Mouse (Mus musculus) neural tube, embryonic 14.5 days (tissue): ENCODE measurements at regions not wholly inside any gene's neighbourhood (a gene's known extent, or its start where the extent isn't known, plus 50 kb on each side); places are given as distances from the start of the nearest gene placed in this dataset.

Experiments used
- ATAC-seq: fragments of 200-750 bp; cut with Nextera tagmentation; 2 replicates; pipeline ENCODE4 v1.8.0; 2017; ENCODE audit warnings: low read depth, mild to moderate bottlenecking, moderate TSS enrichment, moderate library complexity
- H3K27ac ChIP-seq: fragments of 300-500 bp; sonication (generic); 2 replicates; pipeline ENCODE4 v1.5.1; 2014; ENCODE audit warnings: low read depth, mild to moderate bottlenecking, control low read depth, low read length, moderate library complexity, mixed read lengths
- H3K27me3 ChIP-seq: fragments of 300-500 bp; sonication (generic); 2 replicates; pipeline ENCODE4 v1.6.1; 2014; ENCODE audit warnings: low read length; ENCODE audit not compliant: control insufficient read depth, insufficient read depth
- H3K36me3 ChIP-seq: fragments of 300-500 bp; sonication (generic); 2 replicates; pipeline ENCODE4 v1.6.1; 2014; ENCODE audit warnings: low read length, mixed read lengths; ENCODE audit not compliant: control insufficient read depth, insufficient read depth
- H3K4me1 ChIP-seq: fragments of 300-500 bp; sonication (generic); 2 replicates; pipeline ENCODE4 v1.6.1; 2014; ENCODE audit warnings: low read length; ENCODE audit not compliant: control insufficient read depth, insufficient read depth
- H3K4me2 ChIP-seq: fragments of 300-500 bp; sonication (generic); 2 replicates; pipeline ENCODE4 v1.6.1; 2014; ENCODE audit warnings: mild to moderate bottlenecking, low read depth, low read length, control low read depth
- H3K4me3 ChIP-seq: fragments of 300-500 bp; sonication (generic); 2 replicates; pipeline ENCODE4 v1.5.1; 2014; ENCODE audit warnings: low read depth, low read length, control low read depth, mixed read lengths
- H3K9ac ChIP-seq: fragments of 300-500 bp; sonication (generic); replicated peaks from 2 replicates; pipeline ENCODE4 v1.6.1; 2014; ENCODE audit warnings: low read depth, mild to moderate bottlenecking, control low read depth, low read length, mixed read lengths
- H3K9me3 ChIP-seq: fragments of 300-500 bp; sonication (generic); 2 replicates; pipeline ENCODE4 v1.6.1; 2016; ENCODE audit warnings: low read length; ENCODE audit not compliant: control insufficient read depth
- WGBS: fragments of 180-500 bp; shearing (Covaris S2); extraction: QIAGEN DNeasy Blood & Tissue Kit; methylation state at CpG from one replicate; pipeline ENCODE4 v1.1.7; 2014; 5-methylcytosine and 5-hydroxymethylcytosine counted together

DNA sequence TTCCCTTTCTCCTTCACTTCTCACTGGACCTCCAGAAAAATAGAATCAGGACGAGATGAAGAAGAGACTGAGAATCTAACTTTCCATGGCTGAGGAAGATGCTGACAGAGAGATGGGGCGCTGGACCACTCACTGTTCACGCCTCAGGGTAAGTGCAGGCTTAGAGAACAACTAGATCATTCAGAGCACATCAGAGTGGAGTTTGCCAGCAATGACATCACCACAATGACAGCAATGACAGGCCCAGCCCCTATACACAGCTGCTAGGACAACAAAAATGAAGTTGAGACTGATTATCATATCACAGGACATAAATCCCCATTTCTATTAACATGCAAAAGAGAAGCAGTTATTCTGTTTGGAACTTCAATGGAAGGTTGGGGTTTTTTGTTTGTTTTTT is 350.4 kb upstream of the 5930422O12Rik start:
- Histone ChIP-seq H3K4me1 (peaks cover 3% of the 10 kb centered on the region; the same call in 1 of the 2 replicates), H3K4me2 (no peak overlapping the region), H3K9me3 (no peaks in the 10 kb centered on the region), H3K4me3 (no peak overlapping the region), H3K27ac (no peak overlapping the region), H3K27me3 (no peaks in the 10 kb centered on the region), H3K9ac (no peak overlapping the region), H3K36me3 (no peaks in the 10 kb centered on the region)
- no peak for ATAC-seq
- WGBS: 73% methylated on average over 3 of the region's 3 CpGs

DNA sequence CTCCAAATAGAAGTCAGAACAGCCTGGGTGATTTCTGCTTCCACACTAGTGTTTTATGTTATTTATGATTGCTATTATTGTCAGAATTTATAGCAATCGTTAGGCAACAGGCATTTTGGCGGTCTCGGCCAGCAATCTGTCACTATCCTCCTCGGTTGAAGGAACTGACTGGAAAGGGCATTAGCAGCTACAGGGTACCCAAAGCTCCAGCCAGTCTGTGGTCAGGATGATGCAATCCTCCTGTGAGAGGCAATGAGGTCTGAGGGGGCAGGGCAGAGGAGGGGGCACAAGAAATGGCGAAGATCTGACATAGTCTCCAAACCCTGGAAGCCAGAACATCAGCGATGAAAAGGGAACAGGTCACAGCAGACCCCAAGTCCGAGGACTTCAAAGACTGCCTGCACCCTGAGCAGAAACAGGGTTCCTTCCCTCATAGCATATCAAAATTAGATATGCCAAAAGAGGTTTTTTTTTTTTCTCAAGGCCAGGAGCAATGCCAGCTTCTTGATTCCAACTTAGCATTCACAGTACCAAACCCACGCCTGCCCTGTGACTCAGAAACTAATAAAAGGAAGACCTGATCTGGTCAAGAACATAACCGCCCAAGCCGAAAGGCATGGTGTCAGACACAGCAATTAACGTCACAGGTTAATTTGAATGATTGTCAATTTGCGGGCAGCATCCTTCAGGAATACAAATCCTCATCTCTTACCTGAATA is 348.5 kb upstream of the 5930422O12Rik start:
- 71% methylated on average over 12 of the region's 12 CpGs for WGBS
- Histone ChIP-seq H3K4me3 (no peak overlapping the region), H3K9ac (no peak overlapping the region), H3K36me3 (no peaks in the 10 kb centered on the region), H3K27me3 (no peaks in the 10 kb centered on the region), H3K4me2 (no peak overlapping the region), H3K4me1 (peaks cover 3% of the 10 kb centered on the region; the same call in 1 of the 2 replicates), H3K27ac (no peak overlapping the region), H3K9me3 (no peaks in the 10 kb centered on the region)
- ATAC-seq: no peak

DNA sequence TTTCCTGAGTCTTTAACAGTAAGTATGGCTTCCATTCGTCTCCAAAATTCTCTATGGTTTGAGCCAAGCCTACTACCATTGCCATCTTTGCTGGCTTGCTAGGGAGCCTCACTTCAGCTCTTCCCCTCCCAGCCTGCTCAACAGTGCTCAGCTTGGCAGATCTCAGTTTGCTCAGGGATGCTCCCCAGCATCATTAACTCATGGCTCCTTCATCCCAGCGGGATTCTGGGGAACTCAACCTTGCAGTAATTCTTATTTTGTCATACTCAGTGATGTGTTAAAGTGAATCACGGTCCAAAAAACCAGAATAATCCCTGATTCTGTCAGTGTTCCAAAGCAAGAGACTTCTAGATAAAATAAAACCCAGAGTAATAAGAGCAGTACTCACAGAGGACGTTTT is 346.6 kb upstream of the 5930422O12Rik start:
- H3K36me3 ChIP-seq: no peaks in the 10 kb centered on the region
- no peaks in the 10 kb centered on the region for H3K27me3 ChIP-seq
- WGBS: 68% methylated on average over 4 of the region's 4 CpGs
- H3K9me3 ChIP-seq: no peaks in the 10 kb centered on the region
- no peak overlapping the region for H3K4me2 ChIP-seq
- no peak for ATAC-seq
- no peak overlapping the region for H3K9ac ChIP-seq
- no peaks in the 10 kb centered on the region for H3K4me1 ChIP-seq
- no peak overlapping the region for H3K27ac ChIP-seq
- no peak overlapping the region for H3K4me3 ChIP-seq

DNA sequence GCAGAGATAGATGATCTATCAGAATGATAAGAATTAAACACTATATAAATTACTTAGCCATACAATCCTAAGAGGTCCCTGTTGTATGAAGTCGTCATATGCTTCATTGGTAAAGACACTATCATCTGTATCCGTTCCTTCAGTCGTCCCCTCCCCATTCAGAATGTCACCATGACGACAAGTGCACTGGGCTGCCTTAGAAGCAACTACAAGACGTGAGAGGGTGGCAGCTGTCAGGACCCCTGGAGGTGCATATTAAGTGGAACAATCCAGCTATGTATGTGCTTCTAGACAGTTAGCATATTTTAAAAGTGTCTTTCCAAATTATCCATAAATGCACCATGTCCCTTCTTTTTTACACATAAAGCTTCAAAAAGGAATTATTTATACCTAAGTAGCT is 343.0 kb upstream of the 5930422O12Rik start:
- Histone ChIP-seq H3K4me2 (no peak overlapping the region), H3K9ac (no peak overlapping the region), H3K4me1 (no peaks in the 10 kb centered on the region), H3K36me3 (no peaks in the 10 kb centered on the region), H3K4me3 (no peak overlapping the region), H3K9me3 (no peaks in the 10 kb centered on the region), H3K27ac (no peak overlapping the region), H3K27me3 (no peaks in the 10 kb centered on the region)
- 22% methylated on average over 5 of the region's 5 CpGs for WGBS
- no peak; the same call in 1 of the 2 replicates for ATAC-seq

DNA sequence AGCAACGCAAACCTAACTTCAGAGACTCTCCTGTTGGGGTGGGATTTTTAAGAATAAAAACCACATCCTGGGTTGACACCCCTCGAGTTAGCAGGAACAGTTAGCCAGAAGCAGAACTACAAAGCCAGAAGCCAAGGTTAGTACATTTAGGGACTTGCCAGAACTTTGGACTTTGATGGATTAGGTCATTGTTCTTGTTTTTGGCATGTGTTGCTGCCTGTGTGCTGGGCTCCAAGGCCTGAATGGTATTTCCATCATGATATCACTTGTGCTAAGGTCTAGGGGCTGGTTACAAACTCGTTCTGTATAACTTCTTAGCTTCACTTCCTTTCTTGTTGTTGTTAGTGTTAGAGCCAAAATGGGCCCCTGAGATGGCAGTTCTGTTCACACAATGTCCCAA is 338.8 kb upstream of the 5930422O12Rik start:
- no peak overlapping the region for H3K27ac ChIP-seq
- no peak overlapping the region for H3K9ac ChIP-seq
- no peaks in the 10 kb centered on the region for H3K9me3 ChIP-seq
- H3K27me3 ChIP-seq: no peaks in the 10 kb centered on the region
- H3K4me1 ChIP-seq: no peaks in the 10 kb centered on the region
- ATAC-seq: no peak
- no peak overlapping the region for H3K4me3 ChIP-seq
- H3K4me2 ChIP-seq: no peak overlapping the region
- WGBS: 76% methylated on average over 3 of the region's 3 CpGs
- H3K36me3 ChIP-seq: no peaks in the 10 kb centered on the region

DNA sequence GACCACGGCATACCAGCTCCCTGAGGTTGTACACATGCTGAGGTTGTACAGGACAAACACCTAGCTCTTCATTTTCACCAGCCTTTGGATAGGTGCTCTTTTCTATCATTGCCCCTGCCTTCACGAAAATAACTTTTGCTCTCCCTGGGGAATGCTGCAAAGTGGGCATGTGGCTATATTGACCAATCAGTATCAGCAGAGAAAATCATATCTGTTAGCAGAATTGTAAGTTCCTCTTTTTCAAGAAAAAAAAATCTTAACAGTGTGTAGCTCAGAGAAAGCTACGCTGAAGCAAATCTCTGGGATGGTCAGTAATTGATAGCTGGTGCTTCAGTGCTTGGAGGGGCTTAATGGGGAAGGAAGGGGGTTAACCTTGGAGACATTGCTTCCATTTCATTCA is 319.6 kb upstream of the 5930422O12Rik start:
- no peaks in the 10 kb centered on the region for H3K36me3 ChIP-seq
- WGBS: 93% methylated on average over 3 of the region's 3 CpGs
- no peak for ATAC-seq
- H3K27me3 ChIP-seq: no peaks in the 10 kb centered on the region
- no peaks in the 10 kb centered on the region for H3K9me3 ChIP-seq
- no peak overlapping the region for H3K9ac ChIP-seq
- H3K4me3 ChIP-seq: no peak overlapping the region
- no peak overlapping the region for H3K4me2 ChIP-seq
- H3K27ac ChIP-seq: no peak overlapping the region
- no peaks in the 10 kb centered on the region for H3K4me1 ChIP-seq

DNA sequence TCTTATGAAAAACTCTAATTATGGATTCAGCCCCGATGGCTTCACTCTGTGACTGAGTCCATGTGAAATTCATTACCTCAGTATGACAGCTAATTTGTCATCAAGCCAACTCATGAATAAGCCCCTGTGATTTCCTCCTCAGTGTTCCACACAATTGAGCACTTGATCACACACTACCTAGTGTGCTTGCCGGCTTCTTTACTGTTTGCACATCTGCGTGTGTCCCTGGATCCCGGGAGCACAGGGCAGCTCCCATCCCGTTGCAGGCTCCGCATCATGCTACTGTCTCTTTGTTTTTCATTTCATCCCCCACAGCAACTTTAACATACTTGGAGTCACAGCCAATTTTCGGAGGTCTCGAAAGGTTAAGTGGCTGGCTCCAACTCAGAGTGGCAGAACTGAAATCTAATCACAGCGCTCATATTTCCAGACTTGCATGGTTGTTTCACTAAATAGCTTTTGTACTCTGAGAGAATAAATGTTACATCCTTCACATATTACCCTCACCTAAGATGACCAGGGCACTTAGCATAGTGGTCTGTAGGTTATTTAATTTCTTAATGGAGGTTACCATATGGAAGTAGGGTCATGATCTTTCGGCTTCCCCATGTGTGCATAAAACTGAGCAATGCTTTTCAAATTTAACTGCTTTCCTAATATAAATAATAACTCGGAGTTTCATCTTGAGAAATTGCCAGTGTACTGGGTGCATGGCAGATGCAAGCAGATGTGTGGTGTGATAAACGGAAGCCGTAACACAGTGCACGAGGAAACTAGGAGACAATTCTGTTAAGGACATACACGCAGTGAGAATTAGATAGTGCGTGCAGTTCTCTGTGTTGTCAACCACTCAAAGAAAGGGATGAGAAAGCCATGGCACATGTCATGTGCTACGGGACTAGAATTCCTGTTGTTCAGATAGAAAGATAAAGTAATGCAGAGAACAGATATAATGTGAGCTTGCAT is 313.0 kb upstream of the 5930422O12Rik start:
- no peak overlapping the region for H3K4me2 ChIP-seq
- peak; percentile 81; the same call in 1 of the 2 replicates for ATAC-seq
- H3K4me3 ChIP-seq: no peak overlapping the region
- no peaks in the 10 kb centered on the region for H3K4me1 ChIP-seq
- H3K27ac ChIP-seq: no peak overlapping the region
- no peaks in the 10 kb centered on the region for H3K9me3 ChIP-seq
- 58% methylated on average over 17 of the region's 17 CpGs for WGBS
- H3K27me3 ChIP-seq: no peaks in the 10 kb centered on the region
- H3K9ac ChIP-seq: no peak overlapping the region
- H3K36me3 ChIP-seq: no peaks in the 10 kb centered on the region

DNA sequence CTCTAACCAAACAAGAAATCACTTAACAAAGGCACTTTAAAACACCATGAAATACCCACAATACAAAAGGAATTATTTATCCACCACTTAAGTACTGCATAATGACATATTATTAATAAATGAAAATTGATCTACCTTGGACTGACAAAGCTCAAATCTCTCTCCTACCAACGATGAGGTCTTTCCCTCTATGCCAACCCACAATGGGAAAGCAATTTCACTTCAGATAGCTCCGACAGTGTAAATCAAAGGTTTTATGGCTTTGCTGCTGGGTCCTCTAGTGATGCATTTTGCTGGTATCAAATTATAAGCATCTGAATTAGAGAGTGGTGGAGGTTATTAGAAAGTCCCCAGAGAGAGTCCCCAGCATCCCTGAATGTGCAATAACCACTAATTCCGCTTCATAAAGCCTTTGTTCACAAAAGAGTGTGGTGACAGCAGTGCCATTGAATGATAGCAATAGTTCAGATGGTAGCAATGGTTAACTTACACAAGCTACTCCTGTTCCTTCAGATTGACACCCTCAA is 305.4 kb upstream of the 5930422O12Rik start:
- WGBS: 21% methylated on average over 3 of the region's 3 CpGs
- Histone ChIP-seq H3K9me3 (no peaks in the 10 kb centered on the region), H3K36me3 (no peaks in the 10 kb centered on the region), H3K27me3 (no peaks in the 10 kb centered on the region), H3K4me1 (0 out of 2 replicates have a peak, but pooled peaks cover 2% of the 10 kb centered on the region), H3K9ac (no peak overlapping the region), H3K27ac (no peak overlapping the region), H3K4me2 (no peak overlapping the region), H3K4me3 (no peak overlapping the region)
- ATAC-seq: peak; percentile 89; the same call in 1 of the 2 replicates

DNA sequence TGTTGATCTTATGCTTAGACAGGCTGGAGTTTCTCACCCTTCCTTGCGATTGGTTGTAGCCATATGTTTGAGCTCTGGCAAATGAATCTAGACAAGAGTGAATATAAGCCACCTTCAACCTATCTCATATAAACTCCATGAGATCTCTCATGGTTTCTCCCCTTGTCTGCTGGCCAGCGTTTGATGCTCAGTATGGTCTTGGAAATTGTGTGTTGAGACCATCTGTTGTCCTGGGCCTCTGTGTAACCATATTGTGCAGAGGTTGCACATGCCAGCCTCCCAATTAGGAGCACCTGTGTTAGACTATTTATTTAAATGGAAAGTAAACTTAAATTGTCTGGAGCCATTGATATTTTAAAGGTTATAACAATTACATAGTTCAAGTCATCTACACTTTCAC is 301.5 kb upstream of the 5930422O12Rik start:
- ATAC-seq: no peak
- Histone ChIP-seq H3K27me3 (no peaks in the 10 kb centered on the region), H3K4me1 (0 out of 2 replicates have a peak, but pooled peaks cover 2% of the 10 kb centered on the region), H3K9ac (no peak overlapping the region), H3K36me3 (no peaks in the 10 kb centered on the region), H3K9me3 (no peaks in the 10 kb centered on the region), H3K27ac (no peak overlapping the region), H3K4me2 (no peak overlapping the region), H3K4me3 (no peak overlapping the region)
- WGBS: 86% methylated on average over 2 of the region's 2 CpGs
